Mouse (Mus musculus): ENCODE data around the gene Rhoh. TPM values are rescaled to one million over a fixed set of nuclear protein-coding genes. Genes with fewer than 3 reads are reported as not detected.

Gene Rhoh
- total and polyA plus RNA-seq, 2 experiments from 2014 or later: 0.42 to 0.45 TPM

DNA sequence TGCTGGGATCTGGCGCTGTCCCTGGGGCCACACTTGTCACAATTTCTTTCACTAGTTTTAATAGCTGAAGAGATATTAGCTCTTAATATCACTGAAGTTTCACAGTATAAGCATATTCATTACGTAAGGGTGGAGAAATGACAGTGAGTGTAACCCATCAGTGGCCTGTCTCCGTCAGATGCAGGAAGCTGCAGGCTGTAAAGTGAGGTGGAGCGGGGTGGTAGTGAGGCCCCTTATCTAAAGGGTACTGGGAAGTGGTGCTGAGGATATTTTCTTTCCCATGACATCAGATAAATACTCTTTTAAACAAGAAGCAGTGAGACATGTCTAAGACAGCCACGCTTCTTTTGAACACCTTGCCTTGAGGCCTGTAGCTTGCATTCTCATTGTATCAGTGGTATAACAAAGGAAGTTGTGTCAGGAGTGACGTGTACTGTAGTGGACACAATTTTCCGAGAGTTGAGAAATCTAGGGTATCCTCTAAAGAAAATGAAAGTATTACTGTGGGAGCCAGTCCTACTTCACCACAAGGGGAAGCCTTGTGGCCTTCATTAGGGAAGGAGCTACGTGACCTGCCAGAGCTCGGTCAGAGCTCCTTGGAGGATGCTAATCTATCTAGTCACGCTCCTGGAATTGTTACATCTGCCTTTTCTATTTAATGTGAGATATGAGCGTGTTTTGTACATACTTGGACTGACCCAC is 28.9 kb upstream of the Rhoh start:
- DNase-seq (ENCODE audit: low spot score) (no peak), ATAC-seq (no peak)
- Histone ChIP-seq H3K4me3 (ENCODE audit: low read length) (no peak overlapping the region), H3K27me3 (ENCODE audit: insufficient read depth, low read length) (no peaks in the 10 kb centered on the region), H3K4me2 (ENCODE audit: low read depth, low read length) (no peak overlapping the region), H3K9ac (replicated peaks; ENCODE audit: low read length) (no peak overlapping the region), H3K4me1 (ENCODE audit: insufficient read depth, low read length) (no peaks in the 10 kb centered on the region), H3K9me3 (ENCODE audit: low read length) (no peaks in the 10 kb centered on the region), H3K27ac (no peak overlapping the region), H3K36me3 (ENCODE audit: insufficient read depth, low read length) (no peaks in the 10 kb centered on the region)
- peak; percentile 15; the same call in 1 of the 2 replicates for TF ChIP-seq CTCF (IDR thresholded peaks at IDR 0.05; ENCODE audit: low read depth)
- 83% methylated on average over 11 of the region's 11 CpGs for WGBS

DNA sequence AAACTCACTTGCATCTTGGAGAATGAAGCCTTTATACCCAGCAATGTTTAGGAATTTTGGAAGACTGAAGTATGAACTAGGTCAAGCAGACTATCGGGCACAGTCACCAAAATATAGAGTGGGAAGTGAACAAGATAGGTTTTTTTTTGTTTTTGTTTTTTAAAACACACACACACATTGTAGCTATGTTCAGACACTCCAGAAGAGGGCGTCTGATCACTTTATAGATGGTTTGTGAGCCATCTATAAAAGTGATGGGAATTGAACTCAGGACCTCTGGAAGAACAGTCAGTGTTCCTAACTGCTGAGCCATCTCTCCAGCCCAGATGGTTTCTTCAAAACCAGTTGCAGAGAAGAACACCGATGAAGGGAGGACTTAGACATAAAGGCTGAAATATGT is 27.9 kb upstream of the Rhoh start:
- no peak for TF ChIP-seq CTCF (IDR thresholded peaks at IDR 0.05; ENCODE audit: low read depth)
- H3K27ac ChIP-seq: no peak overlapping the region
- no peaks in the 10 kb centered on the region for H3K36me3 ChIP-seq (ENCODE audit: insufficient read depth, low read length)
- no peak overlapping the region for H3K4me2 ChIP-seq (ENCODE audit: low read depth, low read length)
- DNase-seq (ENCODE audit: low spot score) (no peak), ATAC-seq (no peak)
- H3K9me3 ChIP-seq (ENCODE audit: low read length): no peaks in the 10 kb centered on the region
- H3K4me1 ChIP-seq (ENCODE audit: insufficient read depth, low read length): no peaks in the 10 kb centered on the region
- no peak overlapping the region for H3K4me3 ChIP-seq (ENCODE audit: low read length)
- 85% methylated on average over 3 of the region's 3 CpGs for WGBS
- H3K27me3 ChIP-seq (ENCODE audit: insufficient read depth, low read length): no peaks in the 10 kb centered on the region
- no peak overlapping the region for H3K9ac ChIP-seq (replicated peaks; ENCODE audit: low read length)

DNA sequence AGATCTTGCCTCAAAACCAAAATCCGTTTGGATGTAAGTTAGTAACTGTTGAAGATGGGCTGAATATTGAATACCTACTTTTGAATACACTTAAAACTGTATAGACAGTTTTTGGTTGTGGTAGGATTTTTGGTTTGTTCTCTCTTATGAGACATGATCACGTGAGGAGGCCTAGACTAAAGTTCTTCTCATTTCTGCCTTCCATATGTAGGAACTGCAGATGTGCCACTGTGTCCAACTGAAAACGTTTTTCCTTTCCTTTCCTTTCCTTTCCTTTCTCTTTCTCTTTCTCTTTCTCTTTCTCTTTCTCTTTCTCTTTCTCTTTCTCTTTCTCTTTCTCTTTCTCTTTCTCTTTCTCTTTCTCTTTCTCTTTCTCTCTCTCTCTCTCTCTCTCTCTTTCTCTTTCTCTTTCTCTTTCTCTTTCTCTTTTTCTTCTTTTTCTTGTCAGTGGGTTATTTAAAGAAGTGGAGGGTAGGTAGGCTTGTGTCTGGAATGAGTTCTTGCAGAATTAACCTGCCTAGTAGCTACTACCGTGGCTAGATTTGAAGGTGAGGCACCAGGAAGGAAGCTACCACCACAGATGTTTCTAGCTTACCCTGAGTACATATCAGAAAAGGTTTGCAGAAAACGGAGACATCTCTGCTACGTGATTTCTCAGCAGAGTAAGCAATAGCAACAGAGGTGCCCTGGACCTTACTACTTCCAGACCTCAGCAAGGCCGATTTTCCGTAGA is 27.1 kb upstream of the Rhoh start:
- no peak overlapping the region for H3K27ac ChIP-seq
- no peak for TF ChIP-seq CTCF (IDR thresholded peaks at IDR 0.05; ENCODE audit: low read depth)
- ATAC-seq: no peak
- no peak overlapping the region for H3K4me2 ChIP-seq (ENCODE audit: low read depth, low read length)
- H3K4me3 ChIP-seq (ENCODE audit: low read length): no peak overlapping the region
- no peaks in the 10 kb centered on the region for H3K36me3 ChIP-seq (ENCODE audit: insufficient read depth, low read length)
- no peak for DNase-seq (ENCODE audit: low spot score)
- WGBS: 94% methylated on average over 8 of the region's 8 CpGs
- no peaks in the 10 kb centered on the region for H3K27me3 ChIP-seq (ENCODE audit: insufficient read depth, low read length)
- H3K9ac ChIP-seq (replicated peaks; ENCODE audit: low read length): no peak overlapping the region
- no peaks in the 10 kb centered on the region for H3K4me1 ChIP-seq (ENCODE audit: insufficient read depth, low read length)
- H3K9me3 ChIP-seq (ENCODE audit: low read length): no peaks in the 10 kb centered on the region

DNA sequence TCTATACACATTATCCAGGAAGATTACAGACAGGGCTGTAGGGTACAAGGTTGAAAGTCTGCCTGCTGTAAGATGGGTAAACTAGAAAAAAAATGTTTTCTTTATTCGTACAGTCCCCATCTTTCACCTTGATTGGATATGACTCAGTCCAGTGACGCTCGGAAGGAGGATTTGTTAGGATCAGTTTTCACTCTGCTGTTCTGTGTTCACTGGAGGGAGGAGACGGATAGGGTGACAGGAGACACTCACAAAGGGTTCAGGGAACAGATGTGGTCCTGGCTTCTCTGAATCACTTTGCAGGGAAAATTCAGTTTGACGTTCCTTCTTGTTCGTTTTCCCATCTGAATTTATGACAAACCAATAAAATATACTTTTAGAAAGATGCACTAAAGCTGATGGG is 23.0 kb upstream of the Rhoh start:
- Histone ChIP-seq H3K36me3 (ENCODE audit: insufficient read depth, low read length) (no peaks in the 10 kb centered on the region), H3K4me2 (ENCODE audit: low read depth, low read length) (no peak overlapping the region), H3K4me1 (ENCODE audit: insufficient read depth, low read length) (no peaks in the 10 kb centered on the region), H3K9me3 (ENCODE audit: low read length) (no peaks in the 10 kb centered on the region), H3K4me3 (ENCODE audit: low read length) (no peak overlapping the region), H3K27ac (no peak overlapping the region), H3K27me3 (ENCODE audit: insufficient read depth, low read length) (no peaks in the 10 kb centered on the region), H3K9ac (replicated peaks; ENCODE audit: low read length) (no peak overlapping the region)
- WGBS: 85% methylated on average over 6 of the region's 6 CpGs
- DNase-seq (ENCODE audit: low spot score) (no peak), ATAC-seq (no peak)
- no peak for TF ChIP-seq CTCF (IDR thresholded peaks at IDR 0.05; ENCODE audit: low read depth)

DNA sequence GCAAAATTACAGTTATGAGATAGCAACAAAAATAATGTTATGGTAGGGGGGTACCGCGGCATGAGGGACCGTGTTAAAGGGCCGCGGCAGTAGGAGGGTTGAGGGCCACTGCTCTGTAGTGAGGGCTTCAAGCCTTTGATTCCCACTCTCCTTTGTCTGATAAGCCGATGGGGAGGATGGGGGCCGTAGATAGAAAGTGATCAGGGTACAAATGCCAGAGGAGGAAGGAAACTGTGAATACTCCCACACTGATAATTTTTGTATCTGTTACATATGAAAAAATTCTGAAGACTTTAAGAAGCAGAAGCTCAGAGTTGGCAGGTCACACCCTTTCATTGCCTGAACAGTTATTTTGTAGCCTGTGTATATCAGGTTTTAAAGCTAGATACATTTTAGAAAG is 18.1 kb upstream of the Rhoh start:
- H3K36me3 ChIP-seq (ENCODE audit: insufficient read depth, low read length): no peaks in the 10 kb centered on the region
- H3K4me1 ChIP-seq (ENCODE audit: insufficient read depth, low read length): no peaks in the 10 kb centered on the region
- WGBS: 93% methylated on average over 7 of the region's 7 CpGs
- H3K27ac ChIP-seq: no peak overlapping the region
- H3K4me3 ChIP-seq (ENCODE audit: low read length): no peak overlapping the region
- DNase-seq (ENCODE audit: low spot score) (no peak), ATAC-seq (no peak)
- TF ChIP-seq CTCF (IDR thresholded peaks at IDR 0.05; ENCODE audit: low read depth): no peak
- H3K4me2 ChIP-seq (ENCODE audit: low read depth, low read length): no peak overlapping the region
- H3K9ac ChIP-seq (replicated peaks; ENCODE audit: low read length): no peak overlapping the region
- H3K27me3 ChIP-seq (ENCODE audit: insufficient read depth, low read length): no peaks in the 10 kb centered on the region
- H3K9me3 ChIP-seq (ENCODE audit: low read length): no peaks in the 10 kb centered on the region

DNA sequence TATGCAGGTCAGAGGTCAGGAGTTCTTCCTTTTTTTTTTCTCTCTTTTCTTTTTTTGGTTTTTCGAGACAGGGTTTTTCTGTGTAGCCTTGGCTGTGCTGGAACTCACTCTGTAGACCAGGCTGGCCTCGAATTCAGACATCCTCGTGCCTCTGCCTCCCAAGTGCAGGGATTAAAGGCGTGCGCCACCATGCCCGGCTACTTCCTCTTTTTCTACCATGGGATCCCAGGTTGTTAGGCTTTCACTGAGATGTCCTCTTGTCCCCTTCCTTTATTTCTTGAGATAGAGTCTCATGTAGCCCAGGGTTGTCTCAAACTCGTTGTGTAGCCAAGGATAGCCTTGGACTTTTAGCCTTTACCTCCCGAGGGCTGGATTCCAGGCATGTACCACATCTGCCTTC is 14.5 kb upstream of the Rhoh start:
- 85% methylated on average over 8 of the region's 8 CpGs for WGBS

DNA sequence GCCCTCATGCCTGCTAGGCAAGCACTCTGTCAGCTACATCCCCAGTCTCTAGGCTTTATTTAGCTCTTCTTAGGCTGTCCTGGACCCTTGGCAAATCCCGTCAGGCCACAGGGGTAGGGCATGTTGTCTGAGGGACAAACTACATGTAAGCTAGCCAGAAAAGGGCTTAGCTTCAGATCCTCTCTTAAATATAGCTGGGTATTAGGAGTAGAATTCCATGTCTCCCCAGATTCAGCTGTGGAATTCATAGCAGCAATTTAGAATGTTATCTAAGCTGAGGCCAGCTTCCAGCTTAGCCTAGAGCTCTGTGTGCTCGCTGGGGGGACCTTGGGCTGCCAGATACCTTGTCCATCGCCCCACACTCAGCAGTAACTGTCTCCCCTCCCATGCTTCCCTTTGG is 14.1 kb upstream of the Rhoh start:
- H3K27me3 ChIP-seq (ENCODE audit: insufficient read depth, low read length): no peaks in the 10 kb centered on the region
- no peaks in the 10 kb centered on the region for H3K9me3 ChIP-seq (ENCODE audit: low read length)
- H3K4me3 ChIP-seq (ENCODE audit: low read length): no peak overlapping the region
- no peaks in the 10 kb centered on the region for H3K36me3 ChIP-seq (ENCODE audit: insufficient read depth, low read length)
- no peak overlapping the region for H3K9ac ChIP-seq (replicated peaks; ENCODE audit: low read length)
- no peak overlapping the region for H3K4me2 ChIP-seq (ENCODE audit: low read depth, low read length)
- ATAC-seq (no peak), DNase-seq (ENCODE audit: low spot score) (no peak)
- WGBS: 84% methylated on average over 3 of the region's 3 CpGs
- no peak overlapping the region for H3K27ac ChIP-seq
- no peak for TF ChIP-seq CTCF (IDR thresholded peaks at IDR 0.05; ENCODE audit: low read depth)
- H3K4me1 ChIP-seq (ENCODE audit: insufficient read depth, low read length): no peaks in the 10 kb centered on the region

More for the DNA sequence above, 14.5 kb upstream of the Rhoh start:
- Histone ChIP-seq H3K4me2 (ENCODE audit: low read depth, low read length) (no peak overlapping the region), H3K9me3 (ENCODE audit: low read length) (no peaks in the 10 kb centered on the region), H3K4me3 (ENCODE audit: low read length) (no peak overlapping the region), H3K9ac (replicated peaks; ENCODE audit: low read length) (no peak overlapping the region), H3K27ac (no peak overlapping the region), H3K27me3 (ENCODE audit: insufficient read depth, low read length) (no peaks in the 10 kb centered on the region), H3K4me1 (ENCODE audit: insufficient read depth, low read length) (no peaks in the 10 kb centered on the region), H3K36me3 (ENCODE audit: insufficient read depth, low read length) (no peaks in the 10 kb centered on the region)
- TF ChIP-seq CTCF (IDR thresholded peaks at IDR 0.05; ENCODE audit: low read depth): no peak
- no peak for DNase-seq (ENCODE audit: low spot score)
- ATAC-seq: no peak
